Mouse (Mus musculus): ENCODE measurements at regions not wholly inside any gene's neighbourhood (a gene's known extent, or its start where the extent isn't known, plus 50 kb on each side); places are given as distances from the start of the nearest gene placed in this dataset.

- TF ChIP-seq CTCF (conservative IDR thresholded peaks at IDR 0.05; ENCODE audit: insufficient read depth, insufficient read length, low read depth, low read length) (no peak), POLR2A (IDR thresholded peaks at IDR 0.05; ENCODE audit: low read depth, low read length) (no peak)
These were observed 122.1 kb downstream of the Cartpt start for GRCm38 (mm10) chr13:99778747-99779146.
